Mouse (Mus musculus): Measurements from ENCODE around the gene Wfikkn1. TPM values are rescaled to one million over a fixed set of nuclear protein-coding genes. Genes with fewer than 3 reads are reported as not detected.
A peak's percentile ranks its signal among the peaks of the same experiment; 100 is the strongest.

Wfikkn1 gene
- polyA plus RNA-seq, 1 experiment from 2014 or later, result 0.71 TPM

- no peak overlapping the region for H3K4me3 ChIP-seq (replicated peaks; ENCODE audit: low read length)
- peaks cover 40% of the 10 kb centered on the region for H3K36me3 ChIP-seq (replicated peaks; ENCODE audit: control insufficient read depth, insufficient read depth)
- peaks cover 24% of the 10 kb centered on the region for H3K4me1 ChIP-seq (replicated peaks; ENCODE audit: control insufficient read depth, insufficient read depth, low read length)
- H3K27ac ChIP-seq, result no peak overlapping the region
- 47% methylated on average over 4 of the region's 4 CpGs for WGBS
- H3K27me3 ChIP-seq (ENCODE audit: control insufficient read depth, insufficient read depth, low read length), result no peaks in the 10 kb centered on the region
- H3K9ac ChIP-seq, result no peak overlapping the region
- H3K9me3 ChIP-seq (ENCODE audit: control insufficient read depth, low read length), result no peaks in the 10 kb centered on the region
- H3K4me2 ChIP-seq (replicated peaks), result no peak overlapping the region
- DNase-seq (ENCODE audit: low spot score), result no peak
- ATAC-seq (ENCODE audit: low FRiP score), result no peak
Observed at GRCm38 (mm10) chr17:25879261-25879660, 1.4 kb downstream of the Wfikkn1 start.

DNA sequence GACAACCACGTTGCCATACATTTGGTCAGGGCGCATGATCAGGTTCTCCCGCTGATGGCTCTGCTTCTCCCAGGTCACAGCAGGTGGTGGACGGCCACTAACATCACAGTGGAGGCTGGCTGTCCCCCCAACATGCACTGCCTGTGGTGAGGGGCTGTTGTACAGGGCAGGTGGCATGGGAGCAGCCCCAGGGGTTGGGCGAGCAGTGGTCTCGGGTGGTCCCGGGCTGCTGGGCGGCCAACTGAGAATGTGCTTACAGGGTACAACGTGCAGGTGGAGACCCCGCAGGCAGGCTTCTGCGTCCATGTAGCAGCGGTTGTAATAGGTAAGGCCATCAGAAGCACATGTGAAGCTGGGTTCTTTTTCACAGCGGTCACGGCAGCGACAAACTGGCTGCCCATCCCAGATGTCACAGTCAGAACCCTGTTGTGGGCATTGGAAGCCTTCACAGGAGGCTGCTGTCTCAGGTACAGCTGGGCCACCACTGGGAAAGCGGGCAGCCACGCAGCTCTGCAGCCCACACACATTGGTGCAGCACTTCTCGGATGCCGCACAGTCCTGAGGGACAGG lies 2.0 kb downstream of the Wfikkn1 start:
- H3K4me1 ChIP-seq (replicated peaks; ENCODE audit: control insufficient read depth, insufficient read depth, low read length), result peaks cover 29% of the 10 kb centered on the region
- no peak overlapping the region for H3K27ac ChIP-seq
- H3K9me3 ChIP-seq (ENCODE audit: control insufficient read depth, low read length), result no peaks in the 10 kb centered on the region
- WGBS, result 89% methylated on average over 19 of the region's 19 CpGs
- no peak for ATAC-seq (ENCODE audit: low FRiP score)
- H3K27me3 ChIP-seq (ENCODE audit: control insufficient read depth, insufficient read depth, low read length), result no peaks in the 10 kb centered on the region
- H3K36me3 ChIP-seq (replicated peaks; ENCODE audit: control insufficient read depth, insufficient read depth), result peaks cover 35% of the 10 kb centered on the region
- no peak overlapping the region for H3K4me3 ChIP-seq (replicated peaks; ENCODE audit: low read length)
- no peak overlapping the region for H3K4me2 ChIP-seq (replicated peaks)
- no peak overlapping the region for H3K9ac ChIP-seq
- no peak for DNase-seq (ENCODE audit: low spot score)

DNA sequence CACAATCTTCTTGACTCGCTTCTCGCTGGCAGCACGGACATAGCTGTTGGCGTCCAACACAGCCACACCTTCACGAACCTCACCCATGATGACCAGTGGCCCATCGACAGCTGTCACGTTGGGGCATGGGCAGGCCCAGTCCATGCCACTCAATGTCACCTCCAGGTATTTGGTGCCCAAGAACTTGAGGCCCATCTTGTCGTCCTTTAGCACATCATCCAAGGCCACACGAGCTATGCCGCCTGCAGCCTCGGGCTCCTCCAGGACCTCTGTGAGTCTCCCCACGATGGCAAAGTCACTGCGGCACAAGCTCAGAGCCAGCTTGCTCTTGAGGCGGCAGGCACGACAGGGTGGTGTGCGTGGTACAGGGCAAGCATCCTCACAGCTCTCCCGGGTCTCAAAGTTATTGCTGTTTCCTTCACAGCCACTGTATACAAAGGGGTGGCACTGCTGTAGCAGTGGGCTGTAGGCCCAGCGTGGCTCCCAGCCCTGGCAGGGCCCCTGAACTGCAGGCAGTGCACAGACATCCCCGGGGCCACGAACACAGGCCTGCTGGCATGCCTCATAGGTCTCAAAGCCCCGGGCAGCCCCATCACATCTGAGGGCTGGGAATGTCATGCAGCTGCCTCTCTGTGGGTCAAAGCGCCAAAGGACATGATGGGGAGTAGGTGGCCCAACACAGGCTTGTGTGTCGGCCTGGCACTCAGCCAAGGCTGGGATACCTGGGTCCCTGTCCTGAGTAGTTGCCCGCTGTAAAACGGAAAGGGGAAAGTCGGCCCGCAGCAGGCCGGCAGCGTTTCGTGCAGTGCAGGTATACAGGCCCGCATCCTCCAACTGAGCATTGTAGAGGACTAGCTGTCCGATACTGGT lies 2.7 kb downstream of the Wfikkn1 start:
- Histone ChIP-seq H3K36me3 (replicated peaks; ENCODE audit: control insufficient read depth, insufficient read depth) (peaks cover 28% of the 10 kb centered on the region), H3K4me2 (replicated peaks) (no peak overlapping the region), H3K4me3 (replicated peaks; ENCODE audit: low read length) (no peak overlapping the region), H3K9me3 (ENCODE audit: control insufficient read depth, low read length) (no peaks in the 10 kb centered on the region), H3K27ac (no peak overlapping the region), H3K27me3 (ENCODE audit: control insufficient read depth, insufficient read depth, low read length) (no peaks in the 10 kb centered on the region), H3K4me1 (replicated peaks; ENCODE audit: control insufficient read depth, insufficient read depth, low read length) (peaks cover 29% of the 10 kb centered on the region), H3K9ac (no peak overlapping the region)
- no peak for ATAC-seq (ENCODE audit: low FRiP score)
- 90% methylated on average over 32 of the region's 32 CpGs for WGBS
- no peak for DNase-seq (ENCODE audit: low spot score)

- Histone ChIP-seq H3K4me3 (replicated peaks; ENCODE audit: low read length) (no peak overlapping the region), H3K9ac (no peak overlapping the region)
Observed at GRCm38 (mm10) chr17:25877025-25877424, 3.6 kb downstream of the Wfikkn1 start.

DNA sequence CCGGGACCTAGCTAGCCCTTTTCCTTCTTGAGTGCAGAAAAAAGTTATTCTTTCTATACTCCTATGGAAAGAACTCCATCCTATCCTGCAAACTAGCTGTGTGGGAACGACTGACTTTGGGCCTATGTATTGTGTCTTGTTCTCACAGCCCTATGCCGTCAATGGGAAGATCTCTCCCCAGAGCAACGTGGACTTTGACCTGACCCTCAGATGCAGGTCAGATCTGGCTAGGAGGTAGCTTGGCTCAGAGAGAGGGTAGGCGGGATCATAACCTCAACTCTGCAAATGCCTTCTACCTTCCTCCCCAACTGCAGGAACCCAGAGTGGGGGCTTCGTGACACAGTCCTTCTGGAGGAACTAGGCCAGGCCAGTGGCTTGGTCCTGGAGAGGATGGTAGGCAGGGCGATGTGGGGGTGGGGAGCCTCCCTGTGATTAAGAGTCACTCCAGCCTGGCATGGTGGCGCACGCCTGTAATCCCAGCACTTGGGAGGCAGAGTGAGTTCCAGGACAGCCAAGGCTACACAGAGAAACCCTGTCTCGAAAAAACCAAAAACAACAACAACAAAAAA lies 4.2 kb downstream of the Wfikkn1 start:
- peak overlapping the region; percentile 68 for H3K4me3 ChIP-seq (replicated peaks; ENCODE audit: low read length)
- H3K9me3 ChIP-seq (ENCODE audit: control insufficient read depth, low read length), result no peaks in the 10 kb centered on the region
- ATAC-seq (ENCODE audit: low FRiP score) (no peak), DNase-seq (ENCODE audit: low spot score) (no peak)
- H3K27ac ChIP-seq, result no peak overlapping the region
- H3K36me3 ChIP-seq (replicated peaks; ENCODE audit: control insufficient read depth, insufficient read depth), result peaks cover 18% of the 10 kb centered on the region
- no peaks in the 10 kb centered on the region for H3K27me3 ChIP-seq (ENCODE audit: control insufficient read depth, insufficient read depth, low read length)
- H3K4me1 ChIP-seq (replicated peaks; ENCODE audit: control insufficient read depth, insufficient read depth, low read length), result peaks cover 29% of the 10 kb centered on the region
- 54% methylated on average over 10 of the region's 10 CpGs for WGBS
- H3K4me2 ChIP-seq (replicated peaks), result peak overlapping the region; percentile 78
- peak overlapping the region; percentile 92 for H3K9ac ChIP-seq

More at GRCm38 (mm10) chr17:25877025-25877424, 3.6 kb downstream of the Wfikkn1 start:
- DNase-seq (ENCODE audit: low spot score) (no peak), ATAC-seq (ENCODE audit: low FRiP score) (no peak)
- 91% methylated on average over 3 of the region's 3 CpGs for WGBS
- Histone ChIP-seq H3K4me2 (replicated peaks) (0 out of 2 replicates have a peak overlapping the region, but pooled peaks have one; percentile 78), H3K4me1 (replicated peaks; ENCODE audit: control insufficient read depth, insufficient read depth, low read length) (peaks cover 29% of the 10 kb centered on the region), H3K27ac (no peak overlapping the region), H3K9me3 (ENCODE audit: control insufficient read depth, low read length) (no peaks in the 10 kb centered on the region), H3K27me3 (ENCODE audit: control insufficient read depth, insufficient read depth, low read length) (no peaks in the 10 kb centered on the region), H3K36me3 (replicated peaks; ENCODE audit: control insufficient read depth, insufficient read depth) (peaks cover 21% of the 10 kb centered on the region)

DNA sequence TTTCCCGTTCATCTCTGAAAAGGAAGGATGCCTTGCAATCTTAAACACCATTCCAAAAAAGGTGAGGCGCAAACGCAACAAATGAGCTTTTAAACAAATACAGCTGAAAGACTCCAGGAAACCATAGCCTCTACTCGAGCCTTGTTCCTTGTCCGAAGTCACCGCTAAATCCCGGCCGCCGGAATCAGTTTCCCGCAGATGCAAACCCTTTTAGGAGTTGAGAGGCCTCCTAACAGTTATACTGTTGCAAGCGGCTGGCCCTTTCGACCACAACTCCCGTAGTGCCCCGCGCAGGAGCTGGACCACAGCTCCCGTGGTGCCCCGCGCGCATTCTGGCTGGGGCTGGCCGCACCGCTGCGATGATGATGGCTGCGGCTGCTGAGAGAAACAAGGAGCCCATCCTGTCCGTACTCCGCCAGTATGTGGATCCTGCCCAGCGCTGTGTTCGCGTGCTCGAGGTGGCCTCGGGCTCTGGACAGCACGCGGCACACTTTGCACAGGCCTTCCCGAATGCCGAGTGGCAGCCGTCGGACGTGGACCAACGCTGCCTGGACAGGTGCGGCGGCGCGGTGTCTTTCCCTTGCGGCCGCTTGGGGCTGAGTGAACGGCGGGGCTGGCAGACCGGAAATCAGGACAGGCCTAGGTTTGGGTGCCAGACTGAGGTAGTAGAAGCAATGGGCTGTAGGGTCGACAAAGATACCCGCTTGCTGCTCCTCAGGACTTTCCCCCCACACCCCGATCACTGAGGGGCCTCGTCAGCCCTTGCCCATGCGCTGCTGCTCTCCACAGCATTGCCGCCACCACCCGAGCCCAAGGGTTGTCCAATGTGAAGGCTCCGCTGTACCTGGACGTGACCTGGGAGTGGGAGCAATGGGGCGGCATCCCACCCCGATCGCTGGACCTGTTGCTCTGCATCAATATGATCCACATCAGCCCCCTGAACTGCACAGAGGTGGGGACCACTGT lies 5.2 kb downstream of the Wfikkn1 start:
- H3K4me2 ChIP-seq (replicated peaks), result peak overlapping the region; percentile 78
- ATAC-seq (ENCODE audit: low FRiP score) (peak; percentile 88), DNase-seq (ENCODE audit: low spot score) (peak; percentile 89)
- H3K9me3 ChIP-seq (ENCODE audit: control insufficient read depth, low read length), result no peaks in the 10 kb centered on the region
- H3K27me3 ChIP-seq (ENCODE audit: control insufficient read depth, insufficient read depth, low read length), result no peaks in the 10 kb centered on the region
- H3K4me3 ChIP-seq (replicated peaks; ENCODE audit: low read length), result peak overlapping the region; percentile 68
- peaks cover 22% of the 10 kb centered on the region for H3K4me1 ChIP-seq (replicated peaks; ENCODE audit: control insufficient read depth, insufficient read depth, low read length)
- H3K27ac ChIP-seq, result peak overlapping the region; percentile 94
- H3K36me3 ChIP-seq (replicated peaks; ENCODE audit: control insufficient read depth, insufficient read depth), result peaks cover 17% of the 10 kb centered on the region
- under 1% methylated on average over 59 of the region's 59 CpGs for WGBS
- peak overlapping the region; percentile 92 for H3K9ac ChIP-seq

DNA sequence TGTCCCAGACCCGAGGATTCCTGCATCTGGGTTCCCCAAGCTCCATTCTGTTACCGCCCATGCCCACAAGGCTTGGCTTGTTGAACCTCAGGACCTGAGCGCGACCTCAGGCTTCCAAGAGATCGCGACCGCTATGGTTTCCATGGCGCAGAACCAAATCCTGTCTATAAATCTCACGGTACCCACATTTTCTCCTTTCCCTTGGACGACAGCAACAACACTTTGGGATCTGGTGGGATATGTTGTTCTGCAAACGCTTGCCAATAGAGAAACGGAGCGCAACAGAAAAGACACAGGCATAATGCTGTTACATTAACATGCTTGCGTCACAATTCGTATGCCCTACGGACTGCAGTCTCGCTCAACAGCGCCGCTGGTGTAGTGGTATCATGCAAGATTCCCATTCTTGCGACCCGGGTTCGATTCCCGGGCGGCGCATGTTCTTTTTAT lies 5.9 kb downstream of the Wfikkn1 start, which contains the start of gene Mettl26:
Gene Mettl26 (plus strand): TSS at position 354 of the 450 bp plus-strand sequence.
- under 1% methylated on average over 25 of the region's 25 CpGs for WGBS
- ATAC-seq (ENCODE audit: low FRiP score), result peak; percentile 77

GRCm38 (mm10) chr17:25874148-25874720 lies 6.4 kb downstream of the Wfikkn1 start:
- DNase-seq (ENCODE audit: low spot score), result no peak
- Histone ChIP-seq H3K27ac (peak overlapping the region; percentile 94), H3K27me3 (ENCODE audit: control insufficient read depth, insufficient read depth, low read length) (no peaks in the 10 kb centered on the region), H3K4me1 (replicated peaks; ENCODE audit: control insufficient read depth, insufficient read depth, low read length) (peaks cover 18% of the 10 kb centered on the region), H3K9me3 (ENCODE audit: control insufficient read depth, low read length) (no peaks in the 10 kb centered on the region), H3K9ac (peak overlapping the region; percentile 92), H3K4me2 (replicated peaks) (peak overlapping the region; percentile 78), H3K4me3 (replicated peaks; ENCODE audit: low read length) (peak overlapping the region; percentile 68), H3K36me3 (replicated peaks; ENCODE audit: control insufficient read depth, insufficient read depth) (peaks cover 17% of the 10 kb centered on the region)
- WGBS, result 5% methylated on average over 14 of the region's 14 CpGs
- ATAC-seq (ENCODE audit: low FRiP score), result no peak

More for the DNA sequence above, 5.9 kb downstream of the Wfikkn1 start, which contains the start of gene Mettl26:
- no peaks in the 10 kb centered on the region for H3K27me3 ChIP-seq (ENCODE audit: control insufficient read depth, insufficient read depth, low read length)
- peaks cover 17% of the 10 kb centered on the region for H3K36me3 ChIP-seq (replicated peaks; ENCODE audit: control insufficient read depth, insufficient read depth)
- H3K4me1 ChIP-seq (replicated peaks; ENCODE audit: control insufficient read depth, insufficient read depth, low read length), result peaks cover 18% of the 10 kb centered on the region
- H3K9me3 ChIP-seq (ENCODE audit: control insufficient read depth, low read length), result no peaks in the 10 kb centered on the region
- peak; percentile 100 for DNase-seq (ENCODE audit: low spot score)
- peak within 1 kb of the TSS; percentile 78 for H3K4me2 ChIP-seq (replicated peaks)
- H3K27ac ChIP-seq, result peak within 1 kb of the TSS; percentile 94
- peak within 1 kb of the TSS; percentile 92 for H3K9ac ChIP-seq
- peak within 1 kb of the TSS; percentile 68 for H3K4me3 ChIP-seq (replicated peaks; ENCODE audit: low read length)
